Mouse (Mus musculus): Measurements from ENCODE around the gene Nudt21.

Gene Nudt21

GRCm38 (mm10) chr8:93989739-93990138 lies 47.1 kb downstream of the Nudt21 start:
- no peak for DNase-seq

- DNase-seq, result no peak
Measured at GRCm38 (mm10) chr8:93984731-93985130, 52.1 kb downstream of the Nudt21 start.

- DNase-seq, result peak in 1 of 2 experiments; percentile 14
Measured at GRCm38 (mm10) chr8:93983827-93984226, 53.0 kb downstream of the Nudt21 start.

GRCm38 (mm10) chr8:93981679-93982215 lies 55.1 kb downstream of the Nudt21 start:
- DNase-seq, result no peak

GRCm38 (mm10) chr8:93980141-93980540 lies 56.7 kb downstream of the Nudt21 start:
- no peak for DNase-seq

GRCm38 (mm10) chr8:93976446-93977211 lies 60.2 kb downstream of the Nudt21 start:
- DNase-seq, result no peak

GRCm38 (mm10) chr8:93975358-93975757 lies 61.5 kb downstream of the Nudt21 start:
- no peak for DNase-seq

GRCm38 (mm10) chr8:93974602-93975186 lies 62.1 kb downstream of the Nudt21 start:
- DNase-seq, result peak; percentile 76 to 84

GRCm38 (mm10) chr8:93973831-93974375 lies 62.9 kb downstream of the Nudt21 start:
- DNase-seq, result no peak

- DNase-seq, result no peak
Measured at GRCm38 (mm10) chr8:93972971-93973734, 63.7 kb downstream of the Nudt21 start.

GRCm38 (mm10) chr8:93972211-93972610 lies 64.6 kb downstream of the Nudt21 start:
- no peak for DNase-seq

- no peak for DNase-seq
Measured at GRCm38 (mm10) chr8:93971451-93971850, 65.4 kb downstream of the Nudt21 start.

- DNase-seq, result no peak
Measured at GRCm38 (mm10) chr8:93969626-93970340, 67.0 kb downstream of the Nudt21 start.

GRCm38 (mm10) chr8:93968293-93968692 lies 68.5 kb downstream of the Nudt21 start:
- DNase-seq, result no peak
